Mouse (Mus musculus) spleen, adult 12 weeks (tissue): ENCODE measurements around the gene H2afy2.

Experiments
- DNase-seq: peaks from one replicate; pipeline ENCODE4 v3.0.0; 2022; ENCODE audit warnings: low spot score

The H2afy2 gene

GRCm38 (mm10) chr10:61783621-61784251 is at the start of gene H2afy2:
Gene H2afy2, minus strand, starts transcription at chr10:61784147.
- DNase-seq, result no peak

DNA sequence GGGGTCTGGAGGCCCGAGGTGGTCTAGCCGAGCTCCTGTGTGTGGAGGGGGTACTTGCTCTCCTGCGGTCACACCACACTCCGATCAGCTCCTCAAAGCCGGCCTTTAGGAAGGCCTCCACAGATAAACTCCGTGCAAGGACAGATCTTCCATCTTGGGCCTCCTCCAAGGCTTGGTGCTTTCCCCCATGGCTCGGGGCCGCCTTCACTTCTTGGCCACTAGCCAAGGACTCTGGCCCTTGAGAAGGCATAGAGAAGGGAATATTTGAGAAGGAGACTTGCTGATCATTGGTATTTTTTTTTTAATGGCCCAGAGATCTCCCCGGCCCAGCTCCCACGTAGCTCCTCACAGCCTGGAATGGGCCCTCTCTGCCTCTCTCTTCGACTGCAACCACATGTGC is 48.8 kb upstream of the H2afy2 start:
- no peak for DNase-seq

DNA sequence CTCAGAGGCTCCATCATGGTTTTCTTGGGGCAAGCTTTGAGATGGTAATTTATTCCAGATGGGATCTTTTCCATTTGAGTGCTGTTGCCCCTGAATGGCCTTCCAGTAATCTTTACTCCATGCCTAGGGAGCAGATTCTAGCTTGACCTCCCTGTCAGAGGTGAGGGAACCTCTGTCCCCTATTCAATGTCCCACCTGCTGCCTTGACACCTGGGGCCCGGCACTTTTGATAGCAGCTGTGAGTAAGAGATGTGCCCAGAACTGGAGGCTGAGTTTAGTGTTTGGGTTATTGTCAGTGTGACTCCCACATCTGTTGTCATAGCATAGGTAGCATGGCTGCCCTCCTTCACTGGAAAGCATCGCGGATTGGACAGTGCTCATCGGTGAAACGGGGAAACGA is 47.8 kb upstream of the H2afy2 start:
- DNase-seq, result no peak

DNA sequence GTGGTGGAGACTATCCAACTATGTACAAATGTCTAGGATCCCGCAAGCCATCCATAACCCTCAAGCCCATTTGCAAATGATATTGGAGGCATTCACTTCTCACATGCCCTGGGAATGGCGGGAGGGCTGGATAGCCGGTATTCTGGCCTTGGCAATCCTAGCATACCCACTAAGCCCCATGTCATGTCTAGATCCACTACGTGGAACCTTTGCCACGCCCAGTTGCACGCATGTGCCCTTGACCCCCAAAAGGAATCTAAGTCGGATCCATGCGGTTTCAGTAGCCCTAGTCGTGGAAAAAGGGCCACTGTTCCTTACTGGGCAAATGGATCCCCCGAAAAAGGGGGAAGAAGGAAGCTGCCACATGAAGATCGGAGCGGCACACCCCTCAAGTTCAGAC is 47.3 kb upstream of the H2afy2 start:
- DNase-seq, result no peak

- no peak for DNase-seq
Measured at GRCm38 (mm10) chr10:61830817-61831216, 46.9 kb upstream of the H2afy2 start.

- no peak for DNase-seq
Measured at GRCm38 (mm10) chr10:61829046-61829445, 45.1 kb upstream of the H2afy2 start.

DNA sequence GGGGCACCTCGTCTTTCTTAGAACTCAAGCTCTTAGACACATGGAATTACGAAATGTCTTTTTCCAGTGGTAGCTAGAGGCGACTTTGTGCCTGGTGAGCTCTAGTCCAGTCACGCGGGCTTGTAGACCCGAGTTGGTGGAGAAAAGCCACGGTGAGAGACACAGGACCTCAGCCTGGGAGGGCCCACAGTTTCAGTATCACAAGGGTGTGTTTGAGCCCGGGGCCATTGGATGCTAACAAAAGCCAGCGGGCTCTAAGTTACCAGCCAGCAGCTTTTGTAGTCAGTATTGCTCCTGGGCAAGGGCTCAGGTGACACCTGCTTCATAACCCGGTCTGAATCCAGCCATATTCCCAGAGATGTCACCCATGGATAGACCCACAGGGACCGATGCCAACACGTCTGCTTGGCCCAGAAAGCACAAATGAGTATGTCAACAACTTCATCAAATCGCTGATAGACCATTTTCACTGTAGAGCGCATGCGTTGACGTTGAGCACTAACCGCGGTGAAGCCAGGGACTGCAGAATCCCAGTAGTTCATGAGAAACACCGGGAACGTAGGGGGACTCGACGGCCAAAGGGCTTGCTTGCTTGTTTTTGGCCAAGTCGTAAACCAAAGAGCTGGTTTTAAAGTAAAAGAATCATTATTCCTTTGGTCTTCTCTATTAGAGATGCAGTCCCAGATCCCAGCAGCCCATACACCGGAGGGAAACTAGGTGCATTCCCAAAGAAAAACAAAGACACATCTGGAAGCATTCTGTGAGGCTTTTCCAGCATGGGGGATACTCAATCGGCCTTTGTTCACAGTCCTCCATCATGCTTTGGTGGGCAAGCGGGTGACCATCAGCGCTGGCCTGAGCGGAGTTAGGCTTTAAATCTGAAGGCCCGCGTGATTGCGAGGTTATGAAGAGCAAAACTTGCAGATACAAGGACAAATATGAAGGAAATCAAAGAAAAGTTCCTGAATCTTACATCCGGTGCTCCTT is 44.3 kb upstream of the H2afy2 start:
- DNase-seq, result no peak

DNA sequence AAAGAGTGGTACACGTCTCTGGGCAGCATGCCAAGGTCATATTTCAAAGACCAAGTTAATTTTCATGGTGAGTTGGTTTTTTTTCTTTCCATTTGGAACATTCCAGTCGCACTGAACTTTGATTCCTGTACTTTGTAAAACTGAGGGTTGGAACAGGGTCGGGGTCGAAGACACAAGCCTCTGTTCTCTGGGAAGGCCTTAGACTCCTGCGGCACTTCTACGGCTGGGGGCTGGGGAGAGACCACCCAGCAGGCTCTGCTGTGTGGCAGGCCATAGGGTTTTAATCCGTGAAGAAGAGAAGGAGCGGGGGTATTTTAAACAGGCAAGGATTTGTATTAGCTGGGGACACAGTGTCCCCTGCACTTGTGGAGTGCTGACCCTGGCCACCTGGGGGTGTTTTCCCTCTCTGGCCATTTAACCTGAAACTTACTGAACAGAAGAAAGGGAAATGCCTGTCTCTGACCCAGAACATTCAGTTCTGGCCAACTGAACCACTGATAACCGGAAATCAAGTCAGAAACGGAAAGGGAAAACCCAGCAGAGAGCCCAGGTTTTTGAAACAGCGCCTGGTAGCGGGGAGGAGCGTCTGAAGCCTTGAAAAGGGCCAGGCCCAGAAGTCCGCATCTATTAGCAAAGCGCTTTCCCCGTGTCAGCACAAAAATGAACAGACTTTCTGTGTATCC is 42.9 kb upstream of the H2afy2 start:
- no peak for DNase-seq

- no peak for DNase-seq
Measured at GRCm38 (mm10) chr10:61825979-61826752, 42.2 kb upstream of the H2afy2 start.

DNA sequence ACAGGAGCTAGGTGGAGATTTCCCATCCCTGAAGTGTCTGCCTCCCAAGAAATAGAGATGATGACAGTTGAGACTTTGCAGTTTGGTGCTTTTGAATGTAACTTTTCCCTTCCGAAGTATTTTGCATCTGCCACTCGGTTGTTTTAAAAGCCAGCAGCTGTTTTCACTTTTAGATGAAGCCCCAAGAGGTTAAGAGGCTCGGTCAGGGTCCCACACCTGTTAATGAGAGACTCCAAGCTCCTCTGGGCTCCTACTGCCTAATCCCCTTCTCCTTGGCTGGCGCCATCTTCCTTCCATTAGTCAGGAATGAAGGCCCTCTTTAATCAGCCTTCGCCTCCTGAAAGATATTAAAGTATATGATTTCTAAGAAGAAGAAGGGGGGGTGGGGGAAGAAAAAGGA is 41.6 kb upstream of the H2afy2 start:
- DNase-seq, result no peak

DNA sequence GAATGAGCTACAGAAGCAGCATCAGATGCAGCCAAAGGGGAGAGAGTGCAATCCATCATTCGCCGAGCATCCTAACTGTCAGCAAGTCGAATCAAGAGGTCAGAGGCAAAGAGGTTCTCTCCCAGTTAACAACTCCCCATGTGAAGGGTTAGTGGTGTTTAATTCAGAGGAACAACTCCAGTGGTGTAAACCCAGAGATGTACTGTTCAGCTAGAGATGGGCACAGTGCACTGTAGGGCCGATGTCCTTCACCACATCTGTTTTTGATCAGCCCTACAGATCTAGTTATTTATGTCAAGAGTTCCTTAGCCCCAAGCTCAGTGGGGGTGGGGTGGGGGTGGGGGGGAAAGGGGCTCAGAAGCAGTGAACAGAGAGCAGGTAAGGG is 39.8 kb upstream of the H2afy2 start:
- DNase-seq, result no peak

- no peak for DNase-seq
Measured at GRCm38 (mm10) chr10:61822968-61823730, 39.2 kb upstream of the H2afy2 start.

DNA sequence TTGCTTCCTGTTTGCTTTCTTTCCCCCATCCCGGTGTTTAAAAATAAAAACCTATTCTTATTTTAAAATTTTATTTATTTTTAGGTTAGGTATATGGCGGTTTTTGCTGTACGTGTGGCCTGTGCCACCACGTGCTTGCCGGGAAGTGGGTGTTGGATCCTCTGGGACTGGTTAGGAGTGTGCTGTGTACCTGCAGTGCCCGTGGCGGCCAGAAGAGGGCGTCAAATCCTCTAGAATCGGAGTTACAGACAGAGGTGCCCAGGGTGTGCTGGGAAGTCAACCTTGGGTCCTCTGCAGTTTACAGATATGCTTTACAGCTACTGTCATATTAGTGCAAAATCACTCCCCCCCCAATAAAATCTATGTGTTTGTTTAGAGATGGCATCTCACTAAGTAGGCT is 36.1 kb upstream of the H2afy2 start:
- no peak for DNase-seq

GRCm38 (mm10) chr10:61811987-61812386 is 28.0 kb upstream of the H2afy2 start:
- no peak for DNase-seq

DNA sequence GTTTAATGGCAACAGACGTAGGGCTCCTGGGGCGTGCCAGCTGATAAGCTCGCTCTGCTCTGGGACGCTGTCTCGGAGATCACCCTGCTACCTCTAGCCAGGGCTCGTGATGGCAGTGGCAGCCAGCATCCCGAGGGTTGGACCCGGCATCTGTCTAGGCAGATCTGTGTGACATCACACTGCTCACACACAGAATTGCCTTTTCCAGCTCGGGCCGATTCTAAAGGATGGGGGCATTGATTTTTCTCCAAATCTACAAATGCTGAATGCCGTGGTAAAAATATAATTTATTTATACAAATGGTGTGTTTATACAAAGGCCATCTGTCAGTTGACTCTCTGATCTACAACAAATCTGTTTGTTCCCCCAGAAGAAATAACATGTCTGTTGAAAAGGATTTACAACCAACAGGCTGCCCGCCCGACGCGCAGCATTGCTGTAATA is 14.2 kb upstream of the H2afy2 start:
- DNase-seq, result no peak

- DNase-seq, result no peak
Measured at GRCm38 (mm10) chr10:61795458-61795857, 11.5 kb upstream of the H2afy2 start.

DNA sequence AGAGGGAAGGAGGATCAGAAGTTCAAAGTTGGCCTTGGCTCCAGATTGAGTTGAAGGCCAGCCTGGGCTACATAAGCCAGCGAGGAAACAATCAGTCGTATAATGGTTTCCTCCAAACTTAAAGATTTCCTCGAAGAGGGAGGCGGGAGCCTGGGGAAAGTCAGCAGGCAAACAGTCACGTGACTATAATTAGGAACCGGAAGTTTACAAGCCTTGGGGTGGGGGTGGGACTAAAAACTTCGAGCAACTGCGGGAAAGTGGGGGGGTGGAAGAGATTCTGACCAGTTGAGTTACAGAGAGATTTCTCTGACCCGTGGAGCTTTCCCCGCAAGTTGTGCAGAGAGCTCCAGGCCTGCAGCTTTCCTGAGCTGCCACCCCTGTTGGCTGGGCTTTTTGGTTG is 11.0 kb upstream of the H2afy2 start:
- DNase-seq, result no peak

- no peak for DNase-seq
Measured at GRCm38 (mm10) chr10:61793015-61793414, 9.1 kb upstream of the H2afy2 start.

DNA sequence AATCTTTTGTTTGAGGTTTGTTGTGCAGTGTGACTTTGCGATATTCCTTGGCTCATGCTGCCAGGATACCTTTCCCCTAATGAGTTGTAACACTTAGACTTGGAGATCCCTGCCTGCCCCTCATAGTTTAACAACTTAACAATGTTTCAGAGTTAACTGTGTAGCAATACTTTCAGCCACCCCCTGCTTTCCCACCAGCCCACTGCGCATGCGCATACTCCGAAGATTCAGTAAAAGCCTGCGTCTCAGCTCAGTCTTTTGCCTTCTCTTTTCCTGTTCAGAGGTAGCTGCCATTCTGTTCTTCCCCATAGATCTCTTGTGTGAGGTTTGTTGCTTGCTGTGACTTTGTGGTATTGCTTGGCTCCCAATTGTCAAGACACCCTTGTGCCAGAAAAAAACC is 4.6 kb upstream of the H2afy2 start:
- DNase-seq, result no peak

DNA sequence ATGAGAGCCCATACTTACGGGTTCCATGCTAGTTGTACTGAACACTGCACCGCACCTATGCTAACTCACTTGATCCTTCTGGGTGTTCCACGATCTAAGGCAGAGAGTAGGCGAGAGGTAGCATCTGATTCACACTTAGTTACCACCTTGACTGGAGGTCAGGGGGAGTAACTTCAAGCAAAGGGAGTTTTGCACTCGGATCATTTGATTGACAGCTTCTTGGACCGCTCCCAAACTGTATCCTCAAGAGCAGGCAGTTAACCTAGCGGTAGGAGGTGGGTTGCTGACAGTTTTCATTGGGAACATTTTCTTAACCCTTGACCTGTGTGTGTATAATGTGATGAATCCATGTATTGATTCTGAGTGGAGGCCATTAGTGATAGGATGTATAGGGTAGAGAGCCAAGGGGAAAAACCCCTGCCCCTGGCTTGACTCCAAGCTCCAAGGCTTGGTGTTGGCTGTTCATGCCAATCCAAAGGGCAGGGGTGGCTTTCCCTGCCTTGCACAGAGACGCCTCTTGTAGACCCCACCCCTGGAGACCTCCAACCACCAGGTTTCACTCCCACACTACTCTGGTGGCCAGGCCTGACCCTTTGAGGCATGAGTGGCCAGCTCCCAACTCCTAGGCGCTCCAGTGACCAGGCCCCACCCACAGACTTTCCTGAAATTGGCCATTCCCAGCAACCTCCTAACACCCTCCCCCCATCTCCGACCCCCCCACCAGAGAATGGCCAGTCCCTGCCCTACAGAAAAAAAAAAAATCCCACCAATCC is 3.8 kb upstream of the H2afy2 start:
- DNase-seq, result no peak
